Mouse (Mus musculus): ENCODE measurements around the gene Ccdc22.

Ccdc22 gene

DNA sequence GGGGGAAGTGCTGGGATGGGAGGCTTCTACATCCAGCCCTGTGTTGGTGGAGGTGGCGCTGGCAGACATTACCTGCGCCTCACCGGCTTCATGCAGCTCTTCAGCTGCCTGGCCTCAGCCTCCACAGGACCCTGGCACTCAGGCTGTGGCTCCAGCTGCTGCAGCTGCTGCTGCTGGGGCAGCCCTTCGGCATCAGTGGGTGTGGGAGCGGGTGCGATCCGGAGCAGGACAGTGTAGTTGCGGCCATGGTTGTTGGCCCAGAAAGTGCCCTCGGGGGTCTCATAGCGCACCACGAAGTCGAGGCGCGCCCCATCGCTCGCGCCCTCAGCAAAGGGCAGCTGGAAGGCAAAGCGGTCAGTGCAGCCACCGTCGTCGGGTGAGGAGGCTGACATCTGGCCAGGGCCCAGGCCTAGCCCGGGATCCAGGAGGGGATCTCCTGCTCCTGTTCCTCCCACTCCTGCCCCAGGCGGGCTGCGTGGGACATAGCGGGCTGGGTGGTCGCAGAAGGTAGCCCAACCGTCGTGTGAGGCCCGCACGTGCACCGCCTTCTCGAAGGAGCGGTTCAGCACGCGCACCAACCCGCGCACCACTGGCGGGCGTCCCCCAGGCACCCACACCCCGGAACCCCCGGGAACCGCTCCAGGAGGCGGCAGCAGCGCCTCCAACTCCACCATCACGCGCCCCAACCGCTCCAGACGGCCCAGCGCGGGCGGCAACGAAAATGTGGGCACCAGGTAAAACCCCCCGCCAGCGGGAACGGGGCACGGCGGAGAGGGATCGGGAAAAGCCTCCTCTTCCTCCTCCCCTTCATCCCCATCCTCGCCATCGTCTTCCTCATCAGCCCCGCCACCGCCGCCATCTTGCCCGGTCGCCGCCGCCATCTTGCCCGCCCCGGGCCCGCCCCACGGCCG is 31.9 kb downstream of the Ccdc22 start, which contains the start of gene Foxp3:
Gene Foxp3, plus strand, starts transcription at position 469 of the 911 bp plus-strand sequence.
- peak; percentile 16 for DNase-seq

DNA sequence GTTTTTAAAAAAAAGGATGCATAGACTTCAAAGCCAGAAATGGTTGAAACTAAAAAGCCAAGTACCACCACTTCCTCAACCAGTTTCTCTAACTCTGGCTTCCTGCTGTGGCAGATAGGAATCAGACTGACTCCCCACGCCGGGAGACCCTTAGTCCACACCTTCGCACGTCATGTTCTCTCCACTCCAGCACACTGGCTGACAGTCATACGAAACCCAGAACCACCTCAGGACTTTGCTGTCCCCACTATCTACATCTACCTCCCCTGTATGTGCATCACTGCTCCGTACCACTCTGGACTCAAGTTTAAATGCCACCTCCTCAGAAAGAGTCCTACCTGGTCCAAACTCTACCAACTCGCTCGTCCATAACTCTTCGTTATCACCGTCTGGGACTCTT is 32.9 kb downstream of the Ccdc22 start:
- DNase-seq: no peak

DNA sequence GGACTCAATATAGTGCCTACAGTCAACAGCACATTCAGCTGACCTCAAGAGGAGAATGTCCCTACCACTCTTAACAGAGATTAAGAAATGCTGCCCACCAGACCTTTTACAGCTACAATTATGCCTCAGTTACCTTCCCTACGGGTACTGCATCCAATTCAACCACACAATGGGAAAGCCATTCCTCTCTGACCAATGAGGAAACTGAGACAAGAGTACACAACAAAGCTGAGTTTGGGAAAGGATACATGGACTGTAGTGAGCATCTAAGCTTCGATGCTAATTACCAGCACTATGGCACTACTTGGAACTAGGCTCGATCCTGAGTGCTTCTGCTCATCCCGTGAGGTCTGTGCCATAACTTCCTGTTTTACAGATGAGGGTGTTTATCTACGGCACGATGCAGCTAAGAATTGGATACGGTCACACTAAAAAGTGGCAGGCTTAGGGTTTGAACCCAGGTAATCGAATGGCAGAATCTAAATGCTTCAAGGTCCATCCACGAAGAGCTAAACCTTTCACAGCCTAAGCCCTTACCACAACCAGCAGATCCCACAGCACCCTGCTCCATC is 33.7 kb downstream of the Ccdc22 start:
- DNase-seq: no peak

DNA sequence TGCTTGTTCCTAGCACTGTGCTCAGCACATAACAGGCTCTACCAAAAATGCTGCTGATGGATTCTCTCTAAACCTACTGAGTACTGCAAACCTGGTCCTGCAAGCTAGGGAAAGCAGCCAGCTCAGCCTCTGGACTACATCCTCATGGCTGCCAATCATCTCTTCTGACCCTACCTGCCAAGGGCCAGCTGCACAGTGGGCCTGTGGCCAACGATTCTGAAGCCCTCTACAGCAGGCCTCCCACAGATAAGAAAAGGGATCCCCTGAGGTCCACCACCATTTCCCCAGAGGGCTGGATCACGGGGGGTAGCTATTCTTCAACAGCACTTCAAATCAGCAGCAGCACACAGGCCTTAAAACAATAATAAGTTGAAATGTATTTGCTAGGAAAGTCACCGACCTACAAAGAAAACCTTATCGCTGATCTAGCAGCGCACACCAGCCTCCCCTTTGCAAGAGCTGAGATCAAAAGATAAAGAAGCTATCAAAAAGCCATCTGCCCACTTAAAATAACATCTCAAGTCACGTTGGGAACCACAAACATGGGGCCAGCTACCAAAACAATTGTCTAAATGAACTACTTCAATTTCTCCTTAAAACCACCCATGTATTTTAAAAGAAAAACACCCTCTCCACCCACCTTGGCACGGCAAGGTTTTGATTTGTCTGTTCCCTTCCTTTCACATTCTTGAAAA is 34.7 kb downstream of the Ccdc22 start:
- DNase-seq: no peak

DNA sequence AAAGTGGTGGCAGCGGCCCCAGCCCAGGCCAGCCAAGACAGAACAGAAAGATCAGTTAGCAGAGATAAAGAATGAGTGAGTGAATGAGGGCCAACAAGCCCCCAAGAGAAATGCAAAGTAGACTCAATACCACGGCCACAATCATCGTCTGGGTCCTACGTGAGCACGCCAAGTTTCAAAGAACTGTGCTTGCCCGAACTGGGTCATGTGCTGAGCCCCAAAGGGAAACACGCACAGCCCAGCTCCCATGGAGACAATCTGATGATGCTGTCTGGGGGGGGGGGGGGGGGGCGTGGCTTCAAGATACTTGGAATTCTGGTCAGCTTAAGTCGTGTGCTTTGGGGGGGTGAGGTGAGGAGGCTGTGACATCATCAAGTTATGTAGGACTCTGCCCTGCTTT is 37.8 kb downstream of the Ccdc22 start:
- DNase-seq: no peak

DNA sequence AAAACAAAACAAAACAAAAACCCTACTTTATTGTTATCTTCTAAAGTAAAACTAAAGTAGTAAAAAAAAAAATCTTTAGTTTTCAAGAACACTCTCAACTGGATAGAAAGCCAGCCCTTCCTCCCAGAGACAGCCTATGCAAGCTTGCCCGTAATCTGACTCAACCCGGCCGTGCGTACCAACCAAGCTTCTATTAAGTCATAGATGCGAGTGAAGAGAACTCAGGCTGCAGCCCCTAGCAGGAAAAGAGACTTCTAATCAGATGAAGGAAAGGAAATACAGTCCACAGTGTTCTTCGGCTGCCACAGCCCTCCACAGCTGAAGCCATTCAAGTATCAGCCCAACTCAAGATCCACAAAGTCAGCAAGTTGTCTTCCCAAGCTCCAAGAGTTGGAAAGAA is 39.0 kb downstream of the Ccdc22 start:
- DNase-seq: no peak

DNA sequence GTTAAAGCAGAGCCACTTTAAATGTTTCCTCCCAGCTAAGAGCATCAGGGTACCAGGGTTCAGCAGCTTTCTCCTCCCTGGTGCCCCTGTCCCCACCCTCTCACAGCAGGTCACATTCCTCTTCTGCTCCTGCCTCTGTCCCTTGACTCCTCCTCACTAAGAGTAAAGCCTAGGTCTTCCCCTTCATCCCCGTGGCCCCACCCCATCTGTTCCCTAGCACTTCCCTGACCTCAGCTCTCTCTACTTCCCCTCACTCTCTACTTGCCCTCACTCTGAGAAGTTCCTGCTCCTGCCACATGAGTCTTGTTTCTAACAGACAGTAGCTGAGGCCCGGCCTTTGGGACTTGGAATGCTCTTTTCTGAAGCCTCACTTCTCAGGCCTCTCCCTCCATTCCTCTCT is 42.2 kb downstream of the Ccdc22 start:
- DNase-seq: no peak

DNA sequence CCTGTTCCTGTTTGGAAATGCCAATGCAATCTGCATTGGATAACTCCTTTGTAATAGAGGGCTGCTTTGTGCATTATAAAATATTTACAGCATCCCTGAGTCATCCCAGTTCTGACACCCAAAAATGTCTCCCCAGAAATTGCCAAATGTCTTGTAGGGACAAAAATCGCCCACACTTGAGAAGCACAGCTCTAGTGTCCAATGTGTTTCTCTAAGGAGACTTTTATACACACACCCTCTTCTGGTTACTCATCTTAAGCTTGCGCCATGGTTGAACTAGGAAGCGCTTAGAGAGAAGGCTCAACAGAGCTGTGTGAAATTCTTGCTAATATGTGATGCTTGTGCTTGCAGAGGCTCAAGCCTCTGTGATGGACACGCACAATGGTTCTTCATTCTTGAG is 51.8 kb downstream of the Ccdc22 start:
- no peak for DNase-seq

Measured in kidney, adult 18-20 months (tissue).